Mouse (Mus musculus) urinary bladder, postnatal 14 days (tissue): ENCODE data around the gene Cmtm7.

Experiments used
- DNase-seq: peaks from one replicate; pipeline ENCODE4 v3.0.0; 2021; ENCODE audit warnings: low spot score

Gene Cmtm7

DNA sequence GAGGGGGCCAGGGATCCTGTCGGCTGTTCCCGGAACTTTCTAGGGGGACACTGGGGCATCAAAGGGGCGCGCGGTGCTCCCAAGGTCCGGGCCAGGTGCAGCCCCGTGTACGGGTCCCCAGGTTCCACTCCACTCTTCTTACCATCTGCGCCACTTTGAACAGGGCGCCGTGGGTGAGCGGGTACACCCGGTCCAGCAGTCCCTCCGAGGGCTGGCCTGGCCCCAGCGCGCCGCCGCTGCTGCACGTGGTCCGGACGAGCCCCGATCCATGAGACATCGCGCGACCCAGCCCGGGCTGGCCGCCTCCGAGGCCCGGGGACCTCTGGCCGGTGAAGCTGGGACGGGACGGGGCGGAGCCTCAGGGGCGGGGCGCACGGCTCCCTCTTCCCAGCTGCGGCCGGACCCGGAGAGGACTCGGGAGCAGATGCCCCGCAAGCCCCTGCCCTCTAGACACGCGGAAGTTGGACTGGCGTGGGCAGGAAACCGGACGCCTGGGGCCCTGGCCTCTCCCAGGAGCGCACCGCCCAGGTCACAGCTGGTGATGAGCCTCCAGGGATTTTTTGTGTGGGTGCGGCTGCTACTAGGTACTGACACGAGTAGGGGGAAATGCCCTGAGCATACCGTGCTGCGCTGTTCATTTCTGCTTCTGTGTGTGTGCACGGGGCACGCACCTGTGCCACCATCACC lies at the start of gene Cmtm7:
TSS of gene Cmtm7 (minus strand) at position 331 of the 687 bp plus-strand sequence.
- peak; percentile 71 for DNase-seq

- no peak for DNase-seq
Observed at GRCm38 (mm10) chr9:114830351-114830750, 48.7 kb upstream of the Cmtm7 start.

DNA sequence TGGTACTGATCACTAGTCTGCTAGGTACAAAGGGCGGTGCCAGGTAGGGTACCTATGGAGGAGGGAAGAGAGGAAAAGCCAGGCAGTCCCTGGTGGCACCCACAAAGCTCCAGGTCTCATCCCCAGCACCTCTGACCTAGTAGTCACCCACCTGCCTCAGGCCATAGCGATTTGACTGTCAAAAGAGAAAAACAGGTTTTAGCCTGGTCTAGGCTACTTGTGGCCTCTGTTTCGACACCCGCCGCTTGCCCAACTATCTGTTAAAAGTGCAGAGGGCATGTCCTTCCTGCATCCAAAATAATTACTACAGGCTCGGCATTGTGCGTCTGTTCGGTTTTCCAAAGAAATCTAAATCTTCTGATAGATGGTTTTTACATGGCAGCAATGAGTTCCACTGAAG lies 48.0 kb upstream of the Cmtm7 start:
- no peak for DNase-seq

DNA sequence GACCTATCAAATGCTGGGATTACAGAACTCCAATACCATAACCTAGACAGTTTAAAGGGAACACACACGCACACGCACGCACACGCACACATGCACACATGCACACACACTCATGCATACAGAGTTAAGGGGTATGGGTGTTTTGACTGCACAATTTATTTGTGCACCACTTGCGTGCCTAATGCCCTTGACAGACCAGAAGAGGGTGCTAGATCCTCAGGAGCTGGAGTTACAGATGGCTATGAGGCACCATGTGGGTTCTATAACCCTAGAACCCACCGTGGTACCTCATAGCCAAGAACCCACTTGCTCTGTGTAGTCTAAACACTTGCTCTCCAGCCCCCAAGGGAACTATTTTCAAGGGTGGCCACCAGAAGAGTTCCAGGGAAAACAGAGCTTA lies 46.7 kb upstream of the Cmtm7 start:
- no peak for DNase-seq

GRCm38 (mm10) chr9:114827242-114827852 lies 45.7 kb upstream of the Cmtm7 start:
- DNase-seq = no peak

DNA sequence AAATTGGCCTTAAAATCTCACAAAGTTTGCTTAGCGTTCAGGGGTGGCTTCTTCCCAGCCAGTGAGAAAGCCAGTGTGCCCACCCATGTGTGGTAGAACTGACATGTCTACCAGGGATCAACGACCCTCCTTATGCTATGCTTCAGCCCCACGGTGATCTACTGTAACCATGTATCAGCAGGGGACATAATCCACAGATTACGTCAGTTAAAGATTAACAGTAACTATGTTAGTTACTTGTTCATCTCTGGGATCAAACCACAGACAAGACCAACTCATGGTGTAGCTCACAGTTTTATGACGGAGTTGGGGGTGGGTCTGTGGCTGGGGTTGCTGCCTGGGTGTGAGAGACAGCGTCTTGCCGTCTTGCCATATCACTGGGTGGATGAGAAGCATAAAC lies 42.5 kb upstream of the Cmtm7 start:
- no peak for DNase-seq

GRCm38 (mm10) chr9:114821548-114822289 lies 40.1 kb upstream of the Cmtm7 start:
- DNase-seq = no peak

- DNase-seq = no peak
Observed at GRCm38 (mm10) chr9:114818918-114819317, 37.3 kb upstream of the Cmtm7 start.

DNA sequence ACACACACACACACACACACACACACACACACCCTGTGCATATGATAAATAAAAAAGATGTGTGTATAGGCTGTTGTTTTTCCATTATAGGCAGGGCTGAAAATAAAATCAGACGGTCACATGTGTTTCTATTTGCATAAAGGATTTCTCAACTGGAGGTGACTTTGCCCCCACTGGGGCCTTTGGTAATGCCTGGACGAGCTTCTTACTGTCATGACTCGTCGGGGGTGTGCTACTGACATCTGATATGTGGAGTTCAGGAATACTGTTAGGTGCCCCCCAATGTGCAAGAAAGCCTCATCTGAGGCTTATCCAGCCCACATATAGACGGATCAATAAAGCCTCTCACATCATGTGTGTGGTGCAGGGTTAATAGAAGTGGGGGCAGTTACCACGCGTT lies 35.4 kb upstream of the Cmtm7 start:
- DNase-seq = no peak

- DNase-seq = no peak
Observed at GRCm38 (mm10) chr9:114816121-114816520, 34.5 kb upstream of the Cmtm7 start.

DNA sequence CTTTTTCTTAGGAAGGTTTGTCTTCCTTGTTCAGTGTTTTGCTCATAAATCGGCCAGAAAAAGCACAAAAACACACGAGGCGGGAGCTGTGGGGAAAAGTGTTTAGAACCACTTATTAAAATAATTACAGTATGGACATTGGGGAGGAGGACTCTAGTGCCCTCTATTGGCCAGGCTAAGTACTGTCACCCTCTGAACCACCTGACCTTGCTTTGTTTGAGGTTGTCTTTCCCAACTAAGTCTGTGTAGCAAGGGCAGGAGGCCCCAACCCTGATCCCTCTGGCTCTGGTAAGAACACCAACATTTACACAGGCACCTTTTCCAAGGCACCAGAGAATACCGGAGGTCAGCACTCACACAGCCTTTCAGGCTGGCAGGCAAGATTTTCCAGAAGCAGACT lies 33.7 kb upstream of the Cmtm7 start:
- DNase-seq = peak; percentile 25

- DNase-seq = no peak
Observed at GRCm38 (mm10) chr9:114812001-114812400, 30.3 kb upstream of the Cmtm7 start.

- no peak for DNase-seq
Observed at GRCm38 (mm10) chr9:114810837-114811236, 29.2 kb upstream of the Cmtm7 start.

GRCm38 (mm10) chr9:114808671-114809070 lies 27.0 kb upstream of the Cmtm7 start:
- peak; percentile 28 for DNase-seq

- no peak for DNase-seq
Observed at GRCm38 (mm10) chr9:114807261-114807660, 25.6 kb upstream of the Cmtm7 start.

DNA sequence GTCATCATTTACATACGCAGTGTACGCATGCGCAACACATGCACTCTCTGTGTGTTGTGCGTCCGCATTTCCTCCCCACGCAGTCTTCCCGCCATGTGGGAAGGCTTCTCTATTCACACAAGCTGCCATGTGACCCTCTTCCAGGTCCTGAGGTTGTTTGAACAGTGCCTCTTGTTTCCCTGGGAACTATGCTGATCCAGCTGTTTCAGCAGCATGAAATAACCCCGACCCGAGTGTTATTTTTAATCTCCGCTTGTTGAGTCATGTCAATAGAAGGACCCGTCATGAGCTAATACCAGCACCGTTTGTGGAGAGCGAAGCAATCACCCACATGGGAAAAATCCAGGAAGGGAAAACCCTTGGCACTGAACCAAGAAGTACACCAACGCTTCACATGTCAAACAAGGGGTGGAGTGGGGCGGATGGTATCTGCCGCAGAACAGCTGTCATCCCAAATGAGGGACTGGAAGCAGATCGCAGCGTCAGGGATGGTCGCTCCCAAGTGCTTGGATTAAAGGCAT lies 23.6 kb upstream of the Cmtm7 start:
- DNase-seq = no peak

DNA sequence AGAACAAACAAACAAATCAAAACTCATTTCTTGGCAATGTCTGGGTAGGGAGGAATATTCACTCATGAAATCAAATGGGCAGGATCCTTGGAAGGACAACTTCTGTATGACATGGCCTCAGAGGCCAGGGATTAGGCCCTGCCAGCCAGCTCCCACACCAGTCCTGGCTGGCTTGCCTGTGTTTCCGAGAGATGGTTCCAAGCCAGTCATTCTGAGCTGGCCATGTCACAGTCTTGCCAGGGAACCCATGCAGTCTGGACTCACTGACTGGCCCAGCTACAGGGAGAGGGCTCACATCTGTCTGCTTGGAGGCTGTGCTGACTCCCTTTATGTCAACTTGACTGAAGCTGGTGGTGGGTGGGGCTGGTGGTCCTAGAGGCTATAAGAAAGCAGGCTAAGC lies 20.5 kb upstream of the Cmtm7 start:
- no peak for DNase-seq

DNA sequence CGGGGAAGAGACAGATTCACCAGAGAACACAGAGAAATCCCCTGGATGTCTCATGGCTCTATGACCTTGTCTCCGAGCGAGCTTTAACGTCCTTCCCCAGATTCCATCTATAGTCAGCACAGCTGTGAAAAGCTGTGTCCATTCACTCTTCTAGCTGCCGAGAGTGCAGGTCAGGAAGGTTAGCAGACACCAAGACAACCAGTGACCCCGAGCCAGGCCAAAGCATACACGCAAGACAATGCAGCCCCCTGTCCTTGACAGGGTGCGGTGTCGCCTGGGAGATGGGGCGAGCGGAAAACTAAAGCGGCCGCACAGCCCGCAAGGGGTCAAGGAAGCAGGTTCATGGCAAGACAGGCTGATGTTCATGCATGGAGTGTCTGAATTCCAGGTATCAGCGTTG lies 19.6 kb upstream of the Cmtm7 start:
- DNase-seq = no peak

GRCm38 (mm10) chr9:114799498-114800107 lies 17.9 kb upstream of the Cmtm7 start:
- no peak for DNase-seq

GRCm38 (mm10) chr9:114798845-114799244 lies 17.2 kb upstream of the Cmtm7 start:
- DNase-seq = no peak

DNA sequence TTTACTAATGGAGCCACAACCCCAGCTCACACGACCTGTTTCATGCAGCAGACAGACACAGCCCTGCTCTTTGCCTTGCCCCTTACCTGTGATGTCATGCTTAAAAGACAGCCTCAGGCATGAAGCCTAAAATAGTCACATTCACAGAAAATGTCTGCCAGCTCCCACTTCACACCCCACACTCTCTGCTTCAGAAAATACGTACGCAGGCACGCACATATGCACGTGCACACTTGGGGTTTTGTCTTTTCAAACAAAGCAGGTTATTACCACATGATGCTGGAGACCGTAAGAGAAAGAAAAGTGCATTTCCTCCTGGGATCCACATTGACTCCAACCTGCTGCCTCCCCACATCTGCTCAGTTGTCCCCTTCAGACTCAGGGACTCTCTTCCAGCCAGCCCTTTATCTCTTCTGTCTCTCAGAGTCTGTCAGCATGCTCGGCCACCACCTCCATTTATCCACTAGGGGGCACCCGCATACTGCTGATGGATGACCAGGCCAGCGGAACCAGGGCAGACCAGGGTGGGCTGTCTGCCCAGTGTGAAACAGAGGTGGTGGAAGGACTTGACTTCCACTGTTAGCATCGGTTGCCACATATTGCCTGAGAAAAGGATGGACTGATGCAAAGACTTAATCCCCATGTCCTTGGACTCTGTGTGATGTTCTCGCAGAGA lies 15.8 kb upstream of the Cmtm7 start:
- DNase-seq = peak; percentile 81

- DNase-seq = no peak
Observed at GRCm38 (mm10) chr9:114796473-114797050, 14.9 kb upstream of the Cmtm7 start.
